Mouse (Mus musculus): ENCODE data around the gene Rcan1. TPM values are rescaled to one million over a fixed set of nuclear protein-coding genes. Genes with fewer than 3 reads are reported as not detected.
A peak's percentile ranks its signal among the peaks of the same experiment; 100 is the strongest.

The Rcan1 gene
- total RNA-seq, 1 experiment from 2014 or later: 16.6 TPM

DNA sequence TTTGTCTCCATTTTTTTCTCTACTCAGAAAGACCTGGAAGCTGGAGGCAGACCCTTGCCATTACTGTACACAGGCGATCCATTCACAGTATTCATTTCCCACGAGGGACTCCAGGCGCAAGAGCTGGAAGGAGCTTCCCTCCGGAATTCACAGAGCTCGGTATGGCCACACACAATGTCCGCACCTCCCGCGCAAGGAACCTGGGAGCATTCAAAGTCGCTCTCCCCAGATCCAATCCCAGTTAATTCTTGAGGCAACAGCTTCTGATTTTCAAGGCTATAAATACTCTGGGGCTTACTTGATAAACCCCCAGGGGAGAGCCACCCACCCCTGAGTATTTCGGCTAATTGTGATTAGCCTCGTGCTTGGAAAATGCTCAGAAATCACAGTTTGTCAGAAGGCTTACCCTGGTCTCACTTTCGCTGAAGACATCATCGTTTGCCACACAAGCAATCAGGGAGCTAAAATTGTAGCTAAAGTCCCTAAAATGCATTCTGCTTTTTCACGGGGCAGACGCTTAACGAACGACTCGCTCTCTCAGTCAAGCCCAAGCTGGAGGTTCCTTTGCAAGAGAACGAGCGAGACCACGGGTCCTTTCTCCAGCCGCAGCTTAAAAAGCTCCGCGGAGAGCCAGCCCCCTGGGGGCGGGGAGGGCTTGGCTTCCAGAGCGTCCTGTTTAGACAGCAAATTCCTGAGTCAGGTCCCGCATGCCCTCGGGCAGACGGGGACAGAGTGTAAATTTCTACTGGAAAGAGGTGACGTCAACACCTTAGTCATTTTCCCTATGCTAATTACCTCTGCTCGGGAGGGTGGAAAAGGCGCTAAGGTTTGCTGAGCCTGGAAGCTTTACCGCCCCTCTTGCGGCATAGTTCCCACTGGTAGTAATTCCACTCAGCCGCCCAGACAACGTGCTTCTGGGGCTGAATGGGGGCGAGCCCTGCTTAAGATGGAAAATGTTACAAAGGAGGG is 70.9 kb downstream of the Rcan1 start:
- DNase-seq: peak; percentile 91

DNA sequence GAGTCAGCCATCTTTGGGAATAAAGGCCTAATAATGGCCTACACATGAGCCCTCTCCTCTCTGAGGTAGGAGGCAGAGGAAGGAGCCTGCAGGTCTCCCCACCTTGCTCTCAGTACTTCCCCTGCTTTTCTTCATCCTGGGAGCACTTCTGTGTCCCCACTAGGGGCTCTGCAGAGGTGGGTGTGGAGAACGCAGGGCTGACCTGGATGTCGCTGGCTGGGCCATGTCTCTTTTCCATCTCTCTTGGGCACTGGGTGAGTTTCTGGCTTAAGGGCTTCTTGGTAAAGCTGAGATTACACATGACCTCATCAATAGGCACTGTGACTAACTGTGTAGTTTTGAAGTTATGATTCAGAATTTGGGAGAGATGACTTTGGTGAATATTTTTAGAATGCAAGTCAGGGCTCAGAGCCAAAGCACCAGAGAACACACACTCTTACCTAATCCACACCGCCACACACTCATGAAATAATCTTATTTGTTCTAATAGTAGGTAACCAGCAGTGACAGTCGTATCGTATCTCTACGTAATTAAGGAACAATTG is 72.0 kb downstream of the Rcan1 start:
- DNase-seq: peak; percentile 40

GRCm38 (mm10) chr16:92397745-92398573 is 72.7 kb downstream of the Rcan1 start:
- no peak for DNase-seq

DNA sequence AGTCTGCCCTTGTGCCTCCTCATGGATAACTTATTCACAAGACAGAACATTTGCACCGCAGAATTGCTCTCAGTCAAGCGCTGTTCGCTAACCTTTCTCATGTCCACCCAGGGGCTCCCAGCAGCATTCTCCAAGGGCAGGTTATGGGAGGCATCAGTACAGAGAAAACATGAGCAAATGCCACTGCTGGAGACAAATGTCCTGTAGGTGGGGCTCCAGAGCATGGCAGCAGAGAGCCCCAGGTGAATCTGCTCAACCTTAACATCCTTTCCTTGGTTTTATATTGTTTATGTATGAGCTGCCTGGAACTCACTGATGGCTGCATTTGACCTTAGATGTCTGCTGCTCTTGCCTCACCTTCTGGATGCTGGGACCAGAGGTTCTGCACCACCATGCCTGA is 76.9 kb downstream of the Rcan1 start:
- no peak for DNase-seq

DNA sequence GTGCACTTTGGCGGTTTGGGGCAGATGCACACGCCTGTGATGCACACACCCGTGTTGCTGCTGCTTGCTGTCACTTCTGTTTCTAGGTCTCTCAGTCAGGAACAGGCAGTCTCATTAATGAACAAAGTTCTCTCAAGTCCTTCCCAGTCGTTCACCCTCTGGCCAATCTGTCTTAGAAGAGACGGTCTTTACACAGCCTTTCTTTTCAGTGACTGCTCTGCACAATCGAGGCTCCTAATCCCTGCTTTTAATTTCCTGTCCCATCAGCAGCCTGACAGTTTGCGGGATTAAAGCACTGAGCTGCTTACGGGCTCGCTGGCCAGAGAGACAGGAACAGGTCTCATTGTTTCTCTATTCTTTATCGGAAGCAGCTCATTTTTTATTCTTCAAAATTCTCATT is 83.0 kb downstream of the Rcan1 start:
- DNase-seq: no peak

DNA sequence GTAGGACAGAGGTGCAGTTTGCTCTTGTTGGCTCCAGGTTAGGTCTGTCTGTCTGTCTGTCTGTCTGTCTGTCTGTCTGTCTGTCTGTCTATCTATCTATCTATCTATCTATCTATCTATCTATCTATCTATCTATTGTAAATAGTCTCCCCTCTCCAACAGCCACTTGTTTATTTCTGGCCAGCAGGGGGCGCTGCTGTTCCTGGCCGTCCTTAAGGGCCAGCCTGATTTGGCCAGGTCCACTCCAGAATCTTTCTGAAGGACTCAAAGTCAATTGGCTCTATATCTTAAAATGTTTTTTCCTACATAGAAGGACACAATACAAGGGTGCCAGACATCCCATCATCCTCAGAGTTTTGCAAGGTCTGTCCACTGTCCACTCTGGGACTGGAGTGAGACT is 85.6 kb downstream of the Rcan1 start:
- peak; percentile 89 for DNase-seq

DNA sequence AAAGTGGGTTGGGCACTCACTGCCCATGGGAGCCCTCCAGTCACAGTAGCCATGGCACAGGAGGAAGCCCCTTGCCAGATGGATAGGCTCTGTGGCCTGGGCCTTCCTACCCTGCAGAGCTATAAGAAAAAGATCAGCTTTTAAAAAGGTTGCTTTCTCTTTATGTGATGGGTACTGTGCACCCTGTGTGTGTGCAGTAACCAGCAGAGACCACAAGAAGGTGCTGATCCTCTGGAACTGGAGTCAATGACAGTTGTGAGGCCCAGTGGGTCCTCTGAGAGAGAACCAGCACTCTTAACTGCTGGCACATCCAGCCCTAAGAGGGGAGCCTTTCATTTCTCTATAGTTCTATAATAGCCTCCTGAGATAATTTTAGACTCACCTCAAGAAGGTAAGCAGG is 87.3 kb downstream of the Rcan1 start:
- no peak for DNase-seq

DNA sequence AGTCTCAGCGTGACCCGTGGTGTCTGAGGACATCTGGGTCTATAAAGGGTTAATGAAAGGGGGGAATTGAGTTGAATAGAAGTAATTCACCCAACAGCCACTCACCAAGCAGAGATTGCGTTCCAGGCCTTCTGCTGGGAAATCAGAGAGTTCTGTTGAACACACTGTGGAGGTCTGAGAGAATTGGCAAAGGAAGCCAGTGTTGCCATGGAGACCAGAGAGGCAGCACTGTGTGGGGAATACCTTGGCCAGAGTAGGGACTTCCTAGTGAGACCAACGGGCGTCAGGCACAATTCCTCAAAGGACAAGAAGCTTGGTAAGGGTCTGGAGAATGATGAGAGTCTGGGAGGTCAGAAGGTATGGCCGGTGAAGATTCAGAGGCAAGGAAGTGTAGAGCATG is 88.2 kb downstream of the Rcan1 start:
- DNase-seq: no peak

DNA sequence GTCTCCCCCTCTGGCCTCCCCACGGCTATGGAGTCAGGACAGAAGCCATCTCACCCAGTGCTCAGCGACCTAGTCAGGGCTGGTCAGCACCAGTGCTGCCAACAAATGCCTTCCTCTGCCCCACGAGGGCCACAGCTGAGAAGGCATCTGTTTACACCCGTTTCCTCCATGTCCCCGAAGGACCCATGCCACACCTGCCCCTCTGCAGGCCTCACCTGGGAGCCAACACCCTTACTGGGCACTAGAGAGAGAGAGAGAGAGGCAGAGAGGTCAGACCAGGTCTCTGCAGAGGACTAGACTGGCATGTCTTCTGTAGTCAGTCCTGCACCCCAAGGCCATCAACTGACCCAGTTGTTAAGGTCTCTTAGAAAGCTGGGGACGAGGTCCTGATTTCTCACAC is 89.6 kb downstream of the Rcan1 start:
- no peak for DNase-seq

DNA sequence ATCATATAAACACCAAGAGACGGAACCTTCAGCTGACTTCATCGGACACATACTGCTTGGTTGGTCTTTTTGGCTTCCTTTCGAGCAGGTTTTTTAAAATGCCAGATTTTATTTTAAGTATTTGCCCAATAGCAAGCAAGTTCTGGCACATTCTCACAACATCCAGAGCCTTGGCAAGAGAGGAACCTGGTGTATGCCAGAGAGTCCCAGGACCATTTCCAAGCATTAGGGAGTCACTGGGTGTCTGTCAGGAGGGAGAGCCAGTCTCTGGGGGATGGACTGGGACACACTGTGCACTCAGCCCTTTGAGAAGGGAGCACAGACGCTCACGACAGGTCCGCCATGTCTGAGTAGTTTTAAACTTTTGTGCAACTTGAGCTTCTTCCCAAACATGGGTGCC is 93.7 kb downstream of the Rcan1 start:
- peak; percentile 50 for DNase-seq

- no peak for DNase-seq
These were observed 99.0 kb downstream of the Rcan1 start for GRCm38 (mm10) chr16:92371623-92372022.

DNA sequence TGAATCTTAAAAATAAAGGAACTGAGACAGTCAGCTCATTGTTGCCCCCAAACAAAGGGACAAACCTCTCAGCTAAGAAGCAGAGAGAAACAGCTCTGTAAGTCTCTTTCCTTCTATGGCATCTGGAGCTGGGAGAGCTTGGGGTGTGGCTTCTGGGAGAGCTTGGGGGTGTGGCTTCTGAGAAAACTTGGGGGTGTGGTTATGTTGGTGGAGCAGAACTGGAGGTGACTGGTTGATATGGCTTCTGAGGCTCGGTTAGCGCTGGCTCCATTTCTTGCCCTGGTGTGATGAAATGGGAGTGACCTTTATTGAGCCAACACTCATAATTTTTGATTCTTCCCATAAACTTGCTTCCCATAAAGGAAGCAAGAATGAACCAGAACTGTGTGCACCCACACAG is 101.4 kb downstream of the Rcan1 start:
- peak; percentile 36 for DNase-seq

GRCm38 (mm10) chr16:92365477-92365876 is 105.2 kb downstream of the Rcan1 start:
- no peak for DNase-seq

DNA sequence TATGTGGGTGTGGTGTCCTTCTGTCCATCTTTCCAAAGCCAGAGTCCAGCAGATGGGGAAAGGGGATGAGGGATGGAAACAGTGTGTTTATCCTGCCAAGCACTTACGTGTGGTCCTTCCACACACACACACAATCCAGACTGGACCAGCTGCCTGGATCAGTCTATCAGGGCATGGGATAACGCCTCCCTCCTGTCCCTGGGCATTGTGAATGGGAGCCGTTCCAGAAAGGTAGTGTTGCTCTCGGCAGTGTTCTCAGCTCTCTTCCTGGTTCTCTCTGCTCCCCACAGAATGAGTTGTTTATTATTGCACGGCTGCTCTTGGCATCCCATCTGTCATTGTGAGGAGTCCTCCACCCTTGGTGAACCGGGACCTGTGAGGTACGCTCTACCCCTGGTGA is 110.0 kb downstream of the Rcan1 start:
- no peak for DNase-seq

DNA sequence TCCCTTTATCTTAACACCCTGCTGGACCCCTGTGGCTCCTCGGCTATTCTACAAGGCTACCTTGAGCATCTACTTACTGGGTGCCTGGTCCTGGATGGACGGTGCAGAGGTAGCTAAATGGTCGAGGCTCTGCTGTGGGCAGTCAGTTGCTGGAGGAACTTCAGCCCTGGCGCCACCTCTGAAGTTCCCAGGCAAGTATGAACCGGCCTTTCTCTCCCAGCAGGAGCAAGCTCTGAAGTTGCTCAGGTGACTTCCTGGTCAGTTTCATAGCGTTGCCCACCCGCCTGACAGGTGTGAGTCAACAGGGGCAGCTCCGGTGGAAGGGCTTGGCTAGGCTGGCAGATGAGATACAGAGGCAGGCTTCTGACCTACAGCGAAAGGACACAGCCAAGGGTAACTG is 111.4 kb downstream of the Rcan1 start, which contains the start of gene Kcne1:
TSS of gene Kcne1 (minus strand) at position 240 of the 400 bp plus-strand sequence.
- no peak for DNase-seq

DNA sequence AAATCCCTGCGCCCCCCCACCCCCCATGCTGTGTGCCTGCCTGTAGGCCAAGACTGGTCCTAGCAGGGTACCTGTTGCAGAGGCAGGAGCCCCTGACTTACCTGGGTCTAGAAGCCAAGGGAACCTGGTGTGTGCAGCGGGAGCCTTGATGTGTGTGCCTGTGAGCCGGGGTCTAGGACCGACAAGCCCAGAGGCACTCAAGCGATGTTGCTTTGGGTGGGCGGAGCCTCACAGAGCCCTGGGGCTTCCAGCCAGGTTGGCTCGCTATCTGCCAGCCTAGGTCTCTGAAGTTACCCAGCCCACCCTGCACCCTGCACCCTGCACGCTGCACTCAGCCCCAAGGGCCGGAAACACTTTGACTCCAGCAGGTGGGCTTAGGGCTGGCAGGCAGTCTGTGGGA is 111.9 kb downstream of the Rcan1 start:
- no peak for DNase-seq

- DNase-seq: no peak
These were observed 113.1 kb downstream of the Rcan1 start for GRCm38 (mm10) chr16:92357566-92357965.

GRCm38 (mm10) chr16:92357023-92357422 is 113.6 kb downstream of the Rcan1 start:
- DNase-seq: no peak

GRCm38 (mm10) chr16:92355982-92356381 is 114.7 kb downstream of the Rcan1 start:
- no peak for DNase-seq

DNA sequence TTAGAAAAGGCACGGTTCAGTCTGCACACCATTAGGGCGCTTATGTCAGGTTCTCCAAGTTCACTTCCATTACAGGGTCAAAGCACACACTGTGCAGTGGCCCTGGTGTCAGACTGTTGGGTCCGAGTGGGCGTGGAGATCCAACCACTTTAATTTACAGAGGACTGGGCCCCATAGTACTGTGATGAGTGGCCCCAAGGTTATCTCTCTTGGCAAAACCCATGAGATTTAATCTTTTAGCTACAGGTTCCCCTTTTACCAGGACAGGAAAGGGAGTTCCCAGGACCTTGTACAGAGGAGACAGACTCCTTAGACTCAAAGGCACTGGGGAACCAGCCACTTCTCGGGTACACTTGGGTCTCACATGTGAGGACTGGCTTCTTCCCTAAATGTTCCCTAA is 115.3 kb downstream of the Rcan1 start:
- DNase-seq: no peak

DNA sequence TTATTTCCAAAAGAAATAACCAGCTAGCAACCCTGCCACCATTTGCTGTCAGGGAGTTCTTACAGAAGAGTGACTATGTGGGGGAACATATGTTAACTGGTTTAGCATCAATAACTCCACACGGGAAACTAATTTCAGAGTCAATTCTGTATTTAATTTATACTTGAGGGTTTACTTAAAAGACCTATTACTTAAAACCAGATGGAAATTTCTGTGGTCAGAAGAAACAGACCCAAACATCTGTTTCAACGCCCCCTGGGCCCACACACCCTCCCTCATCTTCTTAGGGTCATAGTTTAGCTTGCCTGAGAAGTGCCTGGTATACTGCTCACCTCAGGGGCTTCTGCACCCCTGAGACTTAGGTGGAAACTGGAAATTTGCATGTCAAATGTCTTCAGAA is 116.8 kb downstream of the Rcan1 start:
- no peak for DNase-seq

GRCm38 (mm10) chr16:92353295-92353694 is 117.4 kb downstream of the Rcan1 start:
- DNase-seq: no peak

DNA sequence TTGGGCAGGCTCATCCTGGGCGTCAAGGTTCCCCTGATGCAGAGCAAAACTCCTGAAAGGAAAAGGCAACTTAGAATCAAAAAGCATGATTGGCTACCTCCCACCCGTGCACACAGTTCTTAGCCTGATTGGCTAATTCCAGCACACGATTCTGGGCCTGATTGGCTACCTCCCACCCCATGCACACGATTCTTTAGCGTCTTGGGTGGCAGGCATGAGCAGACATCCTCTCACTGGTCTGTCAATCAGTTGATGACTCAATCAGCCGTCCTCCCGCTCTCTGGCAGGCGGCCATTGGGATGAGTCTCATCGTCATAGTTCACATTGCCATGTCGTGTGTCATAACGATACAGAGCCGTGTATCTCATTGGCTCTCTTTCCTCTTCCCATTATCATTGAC is 121.7 kb downstream of the Rcan1 start:
- peak; percentile 93 for DNase-seq

Measured in adrenal gland, postnatal 14 days (tissue).